Mouse (Mus musculus) cerebellum, postnatal 25 days (tissue): ENCODE data around the gene Acad11.

Source experiments
- DNase-seq, 2 experiments: peaks; one replicate each; pipeline ENCODE4 v3.0.0; 2021; ENCODE audit warnings: mixed read lengths in 2 of 2

Acad11 gene

GRCm38 (mm10) chr9:104063244-104063961, at the start of gene Acad11:
Gene Acad11 (plus strand): TSS chr9:104063377.
- peak; percentile 88 to 92 for DNase-seq

DNA sequence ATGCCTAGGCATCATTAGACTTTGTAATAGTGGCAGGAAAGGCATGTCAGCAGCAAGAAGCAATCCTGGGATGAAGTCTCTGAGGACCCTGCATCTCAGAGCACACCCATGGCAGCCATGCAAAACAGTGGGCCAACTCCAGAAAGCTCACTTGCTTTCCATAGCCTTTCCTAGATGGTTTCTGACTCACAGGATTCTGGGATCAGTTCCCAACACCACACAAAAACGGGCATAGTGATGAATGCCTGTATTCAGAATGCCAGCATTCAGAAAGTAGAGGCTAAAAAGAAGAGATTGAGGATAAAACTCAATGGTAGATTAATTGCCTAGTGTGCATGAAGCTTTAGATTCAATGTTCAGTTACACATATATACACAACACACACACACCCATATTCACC, 48.7 kb upstream of the Acad11 start:
- DNase-seq, result no peak

DNA sequence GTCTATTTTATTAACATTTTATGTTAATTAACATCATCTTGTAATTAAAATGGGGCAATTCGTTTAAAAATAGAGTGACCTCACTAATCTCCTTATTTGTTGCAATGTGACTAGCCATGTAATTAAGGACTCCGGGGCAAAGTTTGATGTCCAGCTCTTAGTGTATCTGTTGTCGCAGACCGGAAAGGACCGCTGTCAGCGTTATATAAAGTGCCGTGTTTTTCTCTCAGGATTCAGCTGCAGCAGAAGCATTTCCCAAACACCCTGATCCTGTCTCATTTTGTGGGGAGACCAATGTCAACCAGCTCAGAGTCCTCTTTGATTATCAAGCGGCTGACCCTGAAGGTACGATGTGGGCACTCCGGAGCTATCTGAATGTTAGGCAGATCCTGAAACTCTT, 42.2 kb upstream of the Acad11 start:
- no peak for DNase-seq

DNA sequence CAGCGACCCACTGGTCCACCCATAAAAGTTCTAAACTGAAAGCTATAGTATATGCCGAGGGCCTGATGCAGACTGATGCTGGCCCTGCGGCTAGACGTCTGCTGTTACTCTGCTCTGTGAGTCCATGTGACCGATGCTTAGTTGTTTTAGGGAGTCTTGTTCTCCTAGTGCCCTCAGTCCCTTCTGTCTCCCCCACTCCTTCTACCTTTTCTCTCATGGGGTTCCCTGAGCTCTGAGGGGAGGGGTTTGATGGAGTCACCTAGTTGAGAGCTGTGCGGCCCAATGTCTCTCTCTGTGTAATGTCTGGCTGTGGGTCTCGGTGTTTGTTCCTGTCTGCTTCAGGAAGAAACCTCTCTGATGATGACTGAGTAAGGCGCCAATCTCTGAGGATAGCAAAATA, 36.0 kb upstream of the Acad11 start:
- DNase-seq, result no peak

DNA sequence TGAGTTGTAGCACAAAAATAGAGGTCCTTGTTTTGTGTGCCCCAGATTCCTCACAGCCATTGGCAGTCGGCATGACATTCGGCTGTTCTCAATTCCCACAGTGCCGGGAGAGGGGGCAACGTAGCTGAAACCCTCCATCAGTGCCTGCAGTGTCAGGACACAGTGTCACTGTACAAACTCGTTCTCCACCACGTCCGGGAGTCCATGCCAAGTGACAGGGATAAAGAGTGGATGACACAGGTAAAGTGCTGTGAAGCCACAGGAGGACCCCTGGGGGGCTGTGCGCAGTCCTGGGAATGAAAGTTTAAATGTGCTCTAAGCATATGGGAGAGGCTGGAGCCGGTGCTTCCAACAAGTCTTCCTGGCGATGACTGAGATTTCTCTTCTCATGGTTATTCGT, 33.3 kb upstream of the Acad11 start:
- no peak for DNase-seq

DNA sequence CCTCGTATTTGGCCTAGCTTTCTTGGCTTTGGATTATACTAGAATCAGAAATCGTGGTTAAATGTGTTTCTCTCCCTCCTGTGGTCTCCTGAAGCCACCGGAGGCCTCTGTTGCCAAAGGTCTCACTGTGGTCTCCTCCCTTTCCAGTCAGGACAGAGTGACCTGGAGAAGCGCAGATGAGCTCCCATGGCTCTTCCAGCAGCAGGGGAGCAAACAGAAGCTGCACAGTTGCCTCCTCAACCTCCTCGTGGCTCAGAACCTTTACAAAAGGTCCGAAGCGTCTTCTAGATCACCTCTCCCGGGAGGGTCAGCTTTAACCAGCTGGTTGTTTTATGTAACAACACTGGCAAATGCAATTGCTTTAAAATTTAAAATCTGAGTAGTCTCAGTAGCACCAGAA, 28.9 kb upstream of the Acad11 start:
- DNase-seq, result no peak

DNA sequence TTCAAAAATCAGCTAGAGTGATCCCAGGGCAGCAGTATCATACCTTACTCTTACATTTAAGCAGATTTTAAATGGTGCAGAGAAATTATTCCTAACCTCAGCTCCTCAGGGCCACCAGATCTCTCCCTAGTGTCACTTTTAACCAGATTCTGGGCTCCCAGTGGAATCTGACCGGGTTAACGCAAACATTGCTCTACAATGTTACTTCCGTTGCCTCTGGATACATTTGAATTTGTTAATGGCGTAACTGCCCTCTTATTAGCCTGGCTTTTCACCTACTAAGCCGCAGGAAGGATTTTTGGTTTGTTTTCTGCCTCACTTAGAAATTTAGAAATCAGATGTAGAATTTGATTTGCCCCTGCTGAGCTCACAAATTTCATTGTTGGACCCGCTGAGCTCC, 28.5 kb upstream of the Acad11 start:
- DNase-seq, result no peak

DNA sequence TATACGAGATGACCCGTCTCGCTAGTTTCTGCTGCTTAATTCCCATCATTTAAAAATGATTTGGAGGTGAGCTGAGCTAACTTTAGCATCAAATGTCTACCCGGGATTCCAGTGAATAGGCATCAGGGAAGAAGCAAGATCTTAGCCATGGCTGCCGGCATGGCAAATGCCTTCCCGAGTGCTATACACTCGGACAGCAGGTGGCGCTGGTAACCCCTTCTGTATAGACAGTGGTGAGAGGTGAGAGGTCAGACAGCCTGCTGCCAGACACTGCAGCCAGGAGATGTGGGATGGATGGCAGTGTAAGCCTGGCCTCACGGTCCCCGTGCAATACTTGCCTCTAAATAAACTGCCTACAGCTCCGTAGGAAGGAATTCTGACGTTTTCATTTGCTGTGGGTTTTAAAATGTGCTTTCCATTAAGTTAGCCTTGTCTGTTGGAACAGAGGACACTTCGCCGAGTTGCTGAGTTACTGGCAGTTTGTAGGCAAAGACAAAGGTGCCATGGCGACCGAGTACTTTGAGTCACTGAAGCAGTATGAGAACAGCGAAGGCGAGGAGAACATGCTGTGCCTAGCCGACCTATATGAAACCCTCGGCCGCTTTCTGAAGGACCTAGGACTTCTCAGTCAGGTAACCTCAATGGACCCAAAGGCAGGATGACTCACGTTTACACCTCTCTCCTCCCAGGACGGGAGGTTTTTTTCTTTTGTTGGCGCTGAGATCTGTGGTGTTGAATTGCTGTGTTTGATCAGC, 27.7 kb upstream of the Acad11 start:
- DNase-seq, result peak; percentile 58 to 83

- no peak for DNase-seq
Measured at GRCm38 (mm10) chr9:104038266-104038665, 24.9 kb upstream of the Acad11 start.

DNA sequence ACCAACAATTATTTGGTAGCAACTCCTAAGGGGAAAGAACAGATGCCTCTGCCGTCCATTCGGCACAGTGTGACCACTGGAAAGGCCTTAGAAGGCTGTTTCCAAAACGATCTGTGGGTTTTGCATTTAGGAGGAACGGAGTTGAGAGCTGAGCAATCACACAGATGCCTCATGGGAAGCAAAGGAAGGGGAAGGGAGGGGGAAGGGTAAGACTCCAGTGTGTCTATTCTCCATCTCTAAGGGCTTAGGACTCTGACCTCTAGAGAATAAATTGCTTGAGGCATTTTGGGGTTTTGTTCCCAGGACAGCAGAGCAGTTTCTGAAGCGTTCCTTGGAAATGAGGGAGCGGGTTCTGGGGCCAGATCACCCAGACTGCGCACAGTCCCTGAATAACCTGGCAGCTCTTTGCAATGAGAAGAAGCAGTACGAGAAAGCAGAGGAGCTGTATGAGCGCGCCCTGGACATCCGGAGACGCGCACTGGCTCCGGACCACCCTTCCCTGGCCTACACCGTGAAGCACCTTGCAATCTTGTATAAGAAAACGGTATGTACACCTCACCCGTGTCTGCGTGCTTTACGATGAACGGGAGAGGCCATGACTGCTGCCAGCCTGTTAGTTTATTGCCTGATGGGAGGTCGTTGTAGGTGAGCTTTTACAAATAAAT, 24.0 kb upstream of the Acad11 start:
- no peak for DNase-seq

DNA sequence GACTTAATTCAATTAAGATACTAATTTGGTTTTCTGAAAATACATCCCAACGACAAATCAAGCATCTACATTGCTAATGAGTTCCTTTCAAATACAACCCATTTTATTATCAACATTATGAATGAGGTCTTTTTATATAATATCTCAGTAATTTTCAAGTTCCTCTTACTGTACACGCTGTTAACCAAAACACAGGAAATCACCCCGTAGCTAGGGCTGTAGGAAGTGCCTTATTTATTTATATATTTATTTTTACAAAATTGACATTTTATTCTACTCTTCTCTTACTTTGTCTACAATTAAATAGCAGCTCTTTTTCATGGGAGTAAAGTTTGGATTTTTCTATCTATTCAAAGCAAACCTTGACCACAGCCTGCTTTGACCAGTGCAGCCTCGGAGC, 23.4 kb upstream of the Acad11 start:
- no peak for DNase-seq

DNA sequence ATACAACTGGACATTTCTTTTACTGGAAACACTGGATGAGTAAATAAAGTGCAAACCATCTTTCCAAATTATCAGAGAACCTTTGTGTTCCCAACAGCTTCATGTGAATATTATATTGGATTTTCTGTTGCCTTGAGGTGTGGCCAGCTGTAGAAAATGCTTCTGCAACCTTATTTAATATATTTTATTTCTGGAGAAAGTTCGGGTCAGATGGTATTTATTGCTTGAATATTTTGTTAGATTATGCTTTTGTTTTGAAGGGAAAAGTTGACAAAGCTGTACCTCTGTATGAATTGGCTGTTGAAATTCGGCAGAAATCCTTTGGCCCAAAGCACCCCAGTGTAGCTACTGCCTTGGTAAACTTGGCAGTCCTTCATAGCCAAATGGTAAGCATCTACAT, 22.8 kb upstream of the Acad11 start, which contains the start of gene Gm28305:
Gm28305 (plus strand) TSS at position 301 of the 400 bp plus-strand sequence.
- DNase-seq, result no peak

GRCm38 (mm10) chr9:104043676-104044075, 19.5 kb upstream of the Acad11 start:
- DNase-seq, result no peak

DNA sequence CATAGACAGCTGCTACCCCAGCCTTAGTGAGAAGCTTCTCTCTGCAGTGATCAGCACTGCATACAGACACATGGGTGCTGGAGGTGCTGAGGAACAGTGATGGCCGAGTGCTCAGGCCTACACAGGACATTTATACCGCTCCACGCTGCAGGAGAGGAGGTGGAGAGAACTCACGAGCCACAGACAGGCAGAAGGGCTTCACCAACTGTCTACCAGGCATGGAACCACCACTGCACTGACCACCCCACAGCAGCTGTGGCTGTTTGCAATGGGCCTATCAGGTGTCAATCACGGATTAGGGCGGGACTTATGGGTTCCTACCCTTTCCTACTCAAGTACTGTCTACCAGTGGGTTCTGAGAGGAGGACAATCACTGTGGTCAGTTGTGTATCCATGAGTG, 12.1 kb upstream of the Acad11 start:
- DNase-seq, result no peak

- DNase-seq, result peak; percentile 82 to 88
Measured at GRCm38 (mm10) chr9:104062430-104063243, 540 bp upstream of the Acad11 start, which contains the start of gene Uba5. Gene Uba5 (minus strand): TSS chr9:104063134.

- no peak for DNase-seq
Measured at GRCm38 (mm10) chr9:104064571-104064970, 1.4 kb downstream of the Acad11 start.

DNA sequence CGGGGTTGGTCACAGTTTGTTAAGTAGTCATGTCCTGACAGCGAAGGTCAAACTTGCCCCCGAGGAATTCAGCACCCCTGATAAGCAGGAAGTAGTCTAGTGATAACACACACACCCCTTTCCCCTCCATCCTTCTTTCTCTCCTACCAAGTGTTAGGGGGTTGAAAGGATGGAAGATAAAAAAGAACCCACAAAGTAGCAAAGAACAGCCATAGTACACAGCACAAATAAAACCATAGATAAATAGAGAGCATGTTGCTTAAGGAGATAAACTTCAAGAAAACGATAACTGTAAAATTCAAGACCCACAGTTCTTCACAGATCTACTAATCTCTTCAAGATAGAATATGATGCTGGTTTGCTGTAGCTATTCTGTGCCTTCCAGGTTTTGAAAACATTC, 7.1 kb downstream of the Acad11 start:
- no peak for DNase-seq

- DNase-seq, result no peak
Measured at GRCm38 (mm10) chr9:104070863-104071604, 7.9 kb downstream of the Acad11 start.

DNA sequence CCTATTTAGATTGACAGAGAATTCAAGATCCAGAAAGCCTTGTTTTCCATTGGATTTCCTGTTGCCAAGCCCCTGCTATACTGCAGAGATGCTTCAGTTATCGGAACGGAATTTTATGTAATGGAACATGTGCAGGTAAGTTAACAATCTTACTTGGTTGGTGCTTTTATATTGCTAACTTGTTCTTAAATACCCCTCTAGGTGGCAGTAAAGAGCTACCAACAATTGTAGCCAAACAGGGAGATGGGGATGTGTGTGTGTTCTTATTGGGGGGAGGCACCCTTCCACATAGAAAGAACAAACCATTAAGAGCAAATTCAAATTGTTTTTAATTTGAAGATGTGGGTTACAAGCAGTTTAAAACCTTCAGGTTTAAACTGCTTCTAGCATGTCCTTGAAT, 12.6 kb downstream of the Acad11 start:
- no peak for DNase-seq

DNA sequence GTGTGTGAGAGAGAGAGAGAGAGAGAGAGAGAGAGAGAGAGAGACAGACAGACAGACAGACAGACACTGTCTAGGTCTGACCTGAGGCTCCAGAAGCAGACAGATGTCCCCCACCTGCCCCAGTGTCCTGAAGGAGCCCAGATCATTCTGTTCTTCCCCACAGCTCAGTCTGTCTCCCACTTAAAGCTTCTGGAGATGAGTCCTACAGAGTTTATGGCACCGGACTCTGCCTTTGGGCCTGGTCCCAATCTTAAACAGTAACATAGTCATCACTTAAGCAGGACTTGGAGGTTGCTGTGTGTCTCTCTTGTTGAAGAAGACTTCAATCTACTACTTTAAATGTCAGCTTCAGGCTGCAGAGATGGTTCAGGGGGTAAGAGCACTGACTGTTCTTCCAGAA, 15.6 kb downstream of the Acad11 start:
- DNase-seq, result no peak

DNA sequence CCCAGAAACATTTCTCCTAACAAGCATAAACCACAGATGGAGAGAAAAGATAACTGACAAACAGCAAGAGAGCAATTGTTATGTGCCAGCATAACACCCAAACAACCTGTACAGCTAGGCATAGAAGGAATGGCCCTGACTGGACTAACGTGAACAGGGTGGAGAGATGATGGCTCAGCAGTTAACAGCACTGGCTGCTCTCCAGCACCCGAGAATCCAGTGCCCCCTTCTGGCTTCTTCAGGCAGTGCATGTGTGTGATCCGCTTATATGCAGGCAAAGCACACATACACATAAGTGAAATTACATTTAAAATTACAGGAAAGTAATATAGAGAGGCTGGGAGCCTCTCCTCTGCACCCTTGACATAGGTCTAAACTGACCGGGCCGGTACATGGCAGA, 16.2 kb downstream of the Acad11 start:
- peak; percentile 19 to 52 for DNase-seq

GRCm38 (mm10) chr9:104080038-104080437, 16.9 kb downstream of the Acad11 start:
- DNase-seq, result no peak
